Mouse (Mus musculus) neural tube, embryonic 13.5 days (tissue): ENCODE data around the gene 0610037L13Rik. TPM values are rescaled to one million over a fixed set of nuclear protein-coding genes. Genes with fewer than 3 reads are reported as not detected.

ENCODE experiments used
- polyA plus RNA-seq: library from polyadenylated mRNA; unstranded; fragments of >200 nt; fragmentation: Nextera tagmentation; extraction: Ambion mirVana; gene quantifications from 2 replicates; pipeline ENCODE4 v1.2.1, GENCODE M21; 2015

The 0610037L13Rik gene
- polyA plus RNA-seq, 1 experiment from 2014 or later: 99.6 TPM

Other genes starting within 250 kb of the 0610037L13Rik start
- 14.5 TPM in 2 replicates for gene Dmrtb1, start 205.6 kb upstream of the 0610037L13Rik start, polyA plus RNA-seq
- 51.2 and 54.3 TPM in 2 replicates for gene Lrp8, start 87.6 kb upstream of the 0610037L13Rik start, polyA plus RNA-seq
- 146 and 149 TPM in 2 replicates for gene Magoh, start 10.1 kb upstream of the 0610037L13Rik start, polyA plus RNA-seq
- gene Cpt2, start 33.8 kb downstream of the 0610037L13Rik start, polyA plus RNA-seq: 21.3 and 22.7 TPM in 2 replicates
- not detected in 2 replicates for gene Slc1a7, start 78.5 kb downstream of the 0610037L13Rik start, polyA plus RNA-seq
- 0.18 and 0.25 TPM in 2 replicates for gene Podn, start 206.6 kb downstream of the 0610037L13Rik start, polyA plus RNA-seq